Mouse (Mus musculus) embryonic stem cell, embryonic (primary cell): ENCODE measurements around the gene Nutf2-ps1.

Experiments
- CTCF ChIA-PET, 4 experiments: fragments of 300-600 bp in 2 of 4; fragments of 350-600 bp in 2 of 4; sonication (Branson Sonifier 250); formaldehyde crosslinking; loops; one replicate each; lab custom pipeline; 2022; ENCODE audit warnings: inconsistent platforms in 2 of 4; lab: Charles Lee
- POLR2A ChIA-PET, 4 experiments: fragments of 300-600 bp in 2 of 4; fragments of 350-600 bp in 2 of 4; sonication (Branson Sonifier 250); formaldehyde crosslinking; loops; one replicate each; lab custom pipeline; 2022; ENCODE audit warnings: antibody characterized with exemption in 4 of 4, inconsistent platforms in 1 of 4; lab: Charles Lee

The Nutf2-ps1 gene

GRCm38 (mm10) chr19:53574546-53574945 is 14.3 kb downstream of the Nutf2-ps1 start:
- CTCF ChIA-PET, result interaction anchor here in 3 of 4 experiments (0.9 to 1.8 kb wide), 5 partner anchors 155 to 180 kb away, joined by 3 to 5 read pairs (median 3); no protein-coding TSS in a partner anchor

DNA sequence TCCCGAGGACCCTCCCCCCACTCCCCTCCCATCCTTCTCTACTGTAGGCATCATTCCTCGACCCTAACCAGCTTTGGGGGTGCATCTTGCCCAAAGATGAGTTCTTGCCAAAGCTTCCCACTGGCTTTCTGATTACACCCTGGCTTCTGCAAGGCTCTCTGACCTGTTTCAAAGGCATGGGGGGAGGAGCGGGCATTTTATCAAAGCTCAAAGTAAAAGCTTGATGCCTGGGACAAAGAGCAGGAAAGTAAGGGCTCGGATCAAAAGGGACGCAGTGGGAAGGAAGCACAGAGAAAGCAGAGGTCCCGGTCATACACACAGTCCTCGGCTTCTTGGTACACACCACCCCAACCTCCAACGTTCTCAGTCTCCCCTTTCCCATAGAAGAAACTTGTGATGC is 14.7 kb downstream of the Nutf2-ps1 start:
- ChIA-PET CTCF (interaction anchor here in 3 of 4 experiments (0.9 to 1.8 kb wide), 3 partner anchors 155 to 180 kb away, joined by 3 to 5 read pairs (median 3); no protein-coding TSS in a partner anchor), POLR2A (interaction anchor here in 3 of 4 experiments (0.6 to 2.9 kb wide), 11 partner anchors 10 to 432 kb away, joined by 3 to 15 read pairs (median 3); partner anchors contain the start of gene Smc3 (in 1 of the 3))

More at GRCm38 (mm10) chr19:53574546-53574945, 14.3 kb downstream of the Nutf2-ps1 start:
- POLR2A ChIA-PET, result interaction anchor here in 3 of 4 experiments (0.8 to 2.9 kb wide), 11 partner anchors 10 to 432 kb away, joined by 3 to 15 read pairs (median 3); partner anchors contain the start of gene Smc3 (in 1 of the 3)

- POLR2A ChIA-PET, result interaction anchor here in 2 of 4 experiments (0.7 to 2.9 kb wide), 12 partner anchors 9 to 431 kb away, joined by 3 to 15 read pairs (median 3); no protein-coding TSS in a partner anchor
- CTCF ChIA-PET, result no interaction called here
These were observed 15.7 kb downstream of the Nutf2-ps1 start for GRCm38 (mm10) chr19:53573151-53573550.

- POLR2A ChIA-PET, result interaction anchor here in 3 of 4 experiments (0.6 to 1.4 kb wide), 13 partner anchors 9 to 603 kb away, joined by 3 to 6 read pairs (median 3); partner anchors contain the start of gene Smc3 (in 1 of the 3)
These were observed 16.3 kb downstream of the Nutf2-ps1 start for GRCm38 (mm10) chr19:53572607-53573006.

GRCm38 (mm10) chr19:53571501-53572428 is 17.1 kb downstream of the Nutf2-ps1 start:
- CTCF ChIA-PET, result interaction anchor here in 2 of 4 experiments (0.5 to 1.4 kb wide), 3 partner anchors 54 to 178 kb away, joined by 4 to 6 read pairs (median 5); no protein-coding TSS in a partner anchor
- POLR2A ChIA-PET, result interaction anchor here in 3 of 4 experiments (0.5 to 1.4 kb wide), 16 partner anchors 8 to 604 kb away, joined by 3 to 6 read pairs (median 3); partner anchors contain the start of genes Dusp5 (in 1 of the 3) and Smc3 (in 1 of the 3)

More at GRCm38 (mm10) chr19:53572607-53573006, 16.3 kb downstream of the Nutf2-ps1 start:
- CTCF ChIA-PET, result interaction anchor here in 2 of 4 experiments (0.5 to 1.4 kb wide), 3 partner anchors 55 to 179 kb away, joined by 4 to 6 read pairs (median 5); no protein-coding TSS in a partner anchor

DNA sequence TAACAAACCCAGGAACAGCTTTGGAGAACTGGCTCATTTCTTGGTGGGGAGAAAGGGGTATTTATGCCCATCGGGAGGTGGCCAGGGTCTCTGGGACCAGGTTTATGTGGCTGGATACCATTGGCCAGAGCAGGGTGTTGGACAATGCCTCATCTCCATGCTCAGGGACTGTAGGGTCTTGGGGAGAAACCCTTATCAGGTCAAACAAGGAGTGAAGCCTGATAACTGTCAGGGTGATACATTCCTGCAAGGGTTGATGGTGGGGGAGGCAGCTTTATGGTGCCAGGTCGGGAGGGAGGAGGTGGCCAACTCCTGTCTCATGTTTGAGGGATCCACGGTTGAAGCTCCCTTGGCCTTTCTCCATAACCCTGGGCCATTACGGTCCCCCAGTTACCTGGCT is 17.8 kb downstream of the Nutf2-ps1 start:
- CTCF ChIA-PET, result interaction anchor here in 1 of 4 experiments (1.4 kb wide), 1 partner anchor 177 kb away, joined by 4 read pairs; no protein-coding TSS in a partner anchor
- POLR2A ChIA-PET, result interaction anchor here in 2 of 4 experiments (1.0 to 1.4 kb wide), 3 partner anchors 23 to 182 kb away, joined by 3 to 4 read pairs (median 4); partner anchors contain the start of gene Dusp5 (in 1 of the 2)

- ChIA-PET POLR2A (no interaction called here), CTCF (no interaction called here)
These were observed 20.3 kb downstream of the Nutf2-ps1 start for GRCm38 (mm10) chr19:53568553-53568952.

DNA sequence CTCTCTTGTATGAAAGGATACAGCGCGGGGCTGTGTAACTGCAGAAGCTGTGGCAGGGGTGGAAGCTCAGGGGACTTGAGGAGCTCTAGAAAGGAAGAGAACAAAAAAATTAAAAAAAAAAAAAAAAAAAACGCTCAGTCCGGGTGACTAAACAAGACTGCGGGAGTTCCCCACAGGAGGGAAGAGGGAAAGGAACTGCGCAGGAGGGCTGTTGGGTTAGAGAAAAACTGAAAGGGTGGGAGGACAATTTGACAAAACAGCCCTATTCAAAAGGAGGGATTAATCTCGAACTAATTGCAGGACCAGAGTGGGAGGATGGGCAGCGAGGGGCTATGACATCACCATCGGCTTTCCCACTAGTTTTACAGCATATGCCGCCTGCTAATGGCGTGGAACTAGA is 21.0 kb downstream of the Nutf2-ps1 start:
- CTCF ChIA-PET, result no interaction called here
- POLR2A ChIA-PET, result interaction anchor here in 2 of 4 experiments (1.0 to 1.6 kb wide), 3 partner anchors 12 to 140 kb away, joined by 3 to 4 read pairs (median 3); no protein-coding TSS in a partner anchor

DNA sequence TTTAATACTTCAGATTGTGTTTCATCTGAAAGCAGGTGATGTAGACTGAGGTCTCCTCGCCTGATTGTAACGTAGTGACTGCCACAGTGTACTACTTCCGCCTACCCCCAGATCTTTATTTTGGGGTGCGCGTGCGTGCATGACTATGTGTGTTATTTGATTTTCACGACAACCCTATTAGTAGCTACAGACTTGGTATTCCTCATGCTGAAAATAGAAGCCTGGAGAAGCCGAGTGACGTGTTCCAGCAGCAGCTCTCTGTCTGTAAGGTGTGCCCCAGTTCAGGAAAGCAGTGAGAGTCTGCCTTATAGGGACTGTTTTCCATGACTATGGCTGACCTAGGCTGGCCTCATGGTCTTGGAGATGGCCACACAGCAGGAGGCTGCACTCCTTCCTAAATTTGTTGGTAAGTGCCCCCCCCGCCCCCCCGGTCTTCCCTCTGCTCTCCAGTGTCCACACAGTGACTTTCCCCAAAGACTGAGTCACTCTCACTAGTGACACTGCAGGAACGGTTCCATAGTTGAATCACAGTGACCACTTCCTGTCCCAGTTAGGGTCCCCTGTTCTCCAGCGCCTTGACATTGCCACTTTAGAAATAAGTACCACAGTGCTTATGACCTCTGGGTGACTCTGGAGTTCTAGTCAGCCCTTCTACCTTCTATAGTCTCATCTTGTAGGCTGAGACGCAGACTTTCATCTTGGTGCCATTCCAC is 23.1 kb downstream of the Nutf2-ps1 start:
- ChIA-PET CTCF (no interaction called here), POLR2A (interaction anchor here in 2 of 4 experiments (1.0 to 1.3 kb wide), 5 partner anchors 34 to 144 kb away, joined by 3 to 4 read pairs (median 3); partner anchors contain the start of gene Dusp5 (in 2 of the 2))

GRCm38 (mm10) chr19:53564174-53564573 is 24.7 kb downstream of the Nutf2-ps1 start:
- ChIA-PET POLR2A (interaction anchor here in 2 of 4 experiments (0.6 to 1.6 kb wide), 13 partner anchors 8 to 171 kb away, joined by 3 to 7 read pairs (median 4); partner anchors contain the start of genes Dusp5 (in 1 of the 2) and Smc3 (in 1 of the 2)), CTCF (interaction anchor here in 2 of 4 experiments (0.6 to 1.2 kb wide), 2 partner anchors 36 to 154 kb away, joined by 4 to 5 read pairs; partner anchors contain the start of gene Smc3 (in 1 of the 2))

GRCm38 (mm10) chr19:53560436-53560835 is 28.4 kb downstream of the Nutf2-ps1 start:
- POLR2A ChIA-PET, result interaction anchor here in 1 of 4 experiments (0.5 kb wide), 1 partner anchor 145 kb away, joined by 3 read pairs; no protein-coding TSS in a partner anchor
- CTCF ChIA-PET, result interaction anchor here in 1 of 4 experiments (0.5 to 1.0 kb wide), 2 partner anchors 10 to 139 kb away, joined by 3 read pairs; no protein-coding TSS in a partner anchor

GRCm38 (mm10) chr19:53557267-53557936 is 31.5 kb downstream of the Nutf2-ps1 start:
- CTCF ChIA-PET, result interaction anchor here in 3 of 4 experiments (0.5 to 1.7 kb wide), 5 partner anchors 42 to 367 kb away, joined by 3 to 6 read pairs (median 5); no protein-coding TSS in a partner anchor

DNA sequence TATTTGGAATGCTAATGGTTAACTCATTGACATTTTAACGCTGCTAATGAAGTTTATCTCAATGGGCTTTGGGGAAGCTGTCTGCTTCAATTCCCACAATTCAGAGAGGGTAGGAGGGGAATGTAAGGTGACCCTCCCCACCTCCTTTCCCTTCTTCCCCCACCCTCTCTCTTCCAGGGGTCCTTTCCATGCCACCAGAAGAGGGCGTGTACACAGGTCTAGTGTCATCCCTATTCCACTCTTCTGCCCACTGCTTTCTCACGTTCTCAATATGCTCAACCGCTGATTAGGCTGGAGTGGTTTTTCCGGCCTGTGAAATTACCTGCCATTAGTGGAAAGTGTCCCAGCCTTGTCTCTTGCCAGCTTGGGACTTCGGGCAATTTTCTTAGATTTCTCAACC is 32.0 kb downstream of the Nutf2-ps1 start:
- CTCF ChIA-PET, result interaction anchor here in 3 of 4 experiments (0.5 to 1.7 kb wide), 6 partner anchors 75 to 368 kb away, joined by 3 to 9 read pairs (median 5); no protein-coding TSS in a partner anchor
- POLR2A ChIA-PET, result interaction anchor here in 3 of 4 experiments (0.5 to 3.5 kb wide), 27 partner anchors 9 to 1541 kb away, joined by 3 to 20 read pairs (median 4); partner anchors contain the start of genes Dusp5 (in 3 of the 3), Smc3 (in 2 of the 3) and Rbm20 (in 1 of the 3)

More at GRCm38 (mm10) chr19:53557267-53557936, 31.5 kb downstream of the Nutf2-ps1 start:
- POLR2A ChIA-PET, result interaction anchor here in 3 of 4 experiments (0.5 to 3.5 kb wide), 27 partner anchors 10 to 1541 kb away, joined by 3 to 20 read pairs (median 4); partner anchors contain the start of genes Dusp5 (in 3 of the 3) and Smc3 (in 2 of the 3)

DNA sequence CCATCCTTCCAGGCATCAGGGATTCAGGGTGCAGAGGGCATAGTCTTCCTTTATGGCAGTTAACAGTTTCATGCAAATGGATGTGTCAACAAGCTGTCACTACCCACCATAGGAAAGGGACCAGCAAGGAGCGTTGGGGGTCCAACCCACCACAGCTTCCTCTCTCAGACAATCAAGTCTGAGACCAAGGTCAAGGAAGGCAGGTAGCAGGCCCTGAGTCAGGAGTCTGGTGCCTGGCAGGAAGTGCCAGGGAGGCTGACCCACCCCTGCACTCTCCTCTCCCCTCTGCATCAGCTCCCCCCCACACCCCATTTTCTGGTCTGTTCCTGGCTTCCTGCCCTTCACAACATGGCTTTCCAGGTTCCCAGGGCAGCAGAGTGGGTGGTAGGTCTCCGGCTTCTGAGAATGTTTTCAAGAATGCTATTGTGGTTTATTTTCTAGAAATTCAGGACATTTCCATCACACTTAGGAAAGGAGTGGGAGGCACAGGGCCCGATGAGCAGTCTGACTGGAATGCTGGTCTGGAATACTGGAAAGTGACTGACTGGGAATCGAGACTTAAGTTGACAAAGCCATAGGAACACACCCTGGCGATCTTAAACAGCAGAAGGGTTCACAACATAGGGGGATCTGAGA is 33.8 kb downstream of the Nutf2-ps1 start:
- ChIA-PET CTCF (interaction anchor here in 1 of 4 experiments (1.1 kb wide), 1 partner anchor 152 kb away, joined by 3 read pairs; no protein-coding TSS in a partner anchor), POLR2A (interaction anchor here in 2 of 4 experiments (0.6 to 3.5 kb wide), 8 partner anchors 14 to 244 kb away, joined by 3 to 20 read pairs (median 3); partner anchors contain the start of gene Dusp5 (in 1 of the 2))

- ChIA-PET CTCF (interaction anchor here in 2 of 4 experiments (0.6 to 1.1 kb wide), 2 partner anchors 151 to 514 kb away, joined by 3 read pairs; no protein-coding TSS in a partner anchor), POLR2A (interaction anchor here in 2 of 4 experiments (0.6 to 3.5 kb wide), 7 partner anchors 13 to 243 kb away, joined by 3 to 20 read pairs (median 3); partner anchors contain the start of gene Dusp5 (in 1 of the 2))
These were observed 34.5 kb downstream of the Nutf2-ps1 start for GRCm38 (mm10) chr19:53554402-53554801.
